Mouse (Mus musculus) neural tube, embryonic 11.5 days (tissue): Measurements from ENCODE around the gene Olfr986. TPM values are rescaled to one million over a fixed set of nuclear protein-coding genes. Genes with fewer than 3 reads are reported as not detected.
"Not testable (repeated sequence)": the region's sequence is repeated elsewhere in the genome, so short reads cannot be mapped to it uniquely, and the experiment has no call there.

ENCODE experiments used
- ATAC-seq: fragments of 200-750 bp; cut with Nextera tagmentation; 2 replicates; pipeline ENCODE4 v1.8.0; 2017; ENCODE audit warnings: moderate number of reproducible peaks, mild to moderate bottlenecking, moderate TSS enrichment, moderate library complexity; ENCODE audit not compliant: insufficient read depth, low FRiP score, low TSS enrichment
- DNase-seq: peaks from one replicate; pipeline ENCODE4 v3.0.0-alpha.2; 2015; ENCODE audit warnings: low spot score
- H3K27ac ChIP-seq: fragments of 300-500 bp; sonication (generic); 2 replicates; pipeline ENCODE4 v1.5.1; 2014; ENCODE audit warnings: low read depth, mild to moderate bottlenecking, low read length
- H3K27me3 ChIP-seq: fragments of 300-500 bp; sonication (generic); 2 replicates; pipeline ENCODE4 v1.6.1; 2014; ENCODE audit warnings: mild to moderate bottlenecking, low read length, mixed read lengths; ENCODE audit not compliant: control insufficient read depth, insufficient read depth
- H3K36me3 ChIP-seq: fragments of 300-500 bp; sonication (generic); 2 replicates; pipeline ENCODE4 v1.6.1; 2014; ENCODE audit warnings: mild to moderate bottlenecking, low read length, moderate library complexity, mixed read lengths; ENCODE audit not compliant: control insufficient read depth, insufficient read depth
- H3K4me1 ChIP-seq: fragments of 300-500 bp; sonication (generic); 2 replicates; pipeline ENCODE4 v1.6.1; 2014; ENCODE audit warnings: low read length, mixed read lengths; ENCODE audit not compliant: control insufficient read depth, insufficient read depth
- H3K4me2 ChIP-seq: fragments of 300-500 bp; sonication (generic); 2 replicates; pipeline ENCODE4 v1.6.1; 2014; ENCODE audit warnings: low read depth, mild to moderate bottlenecking, moderate library complexity
- H3K4me3 ChIP-seq: fragments of 300-500 bp; sonication (generic); 2 replicates; pipeline ENCODE4 v1.5.1; 2014; ENCODE audit warnings: low read depth, low read length
- H3K9ac ChIP-seq: fragments of 300-500 bp; sonication (generic); 2 replicates; pipeline ENCODE4 v1.6.1; 2014; ENCODE audit warnings: mild to moderate bottlenecking, low read length
- H3K9me3 ChIP-seq: fragments of 300-500 bp; sonication (generic); 2 replicates; pipeline ENCODE4 v1.6.1; 2016; ENCODE audit warnings: low read length; ENCODE audit not compliant: control insufficient read depth
- WGBS: fragments of 180-500 bp; shearing (Covaris S2); extraction: QIAGEN DNeasy Blood & Tissue Kit; methylation state at CpG from one replicate; pipeline ENCODE4 v1.1.7; 2014; 5-methylcytosine and 5-hydroxymethylcytosine counted together
- polyA plus RNA-seq: library from polyadenylated mRNA; unstranded; fragments of >200 nt; fragmentation: Nextera tagmentation; extraction: Ambion mirVana; gene quantifications from 2 replicates; pipeline ENCODE4 v1.2.1, GENCODE M21; 2014

Gene Olfr986
- not detected in 2 replicates for polyA plus RNA-seq

GRCm38 (mm10) chr9:40180620-40181019 lies at the start of gene Olfr986:
Olfr986 (plus strand) TSS chr9:40180920.
- H3K27ac ChIP-seq: no peak within 1 kb of the TSS
- ATAC-seq (no peak), DNase-seq (no peak)
- no peaks in the 10 kb centered on the region for H3K27me3 ChIP-seq
- no peak within 1 kb of the TSS for H3K4me2 ChIP-seq
- H3K4me1 ChIP-seq: no peaks in the 10 kb centered on the region
- no peak within 1 kb of the TSS for H3K4me3 ChIP-seq
- H3K36me3 ChIP-seq: no peaks in the 10 kb centered on the region
- WGBS: 84% methylated on average over 5 of the region's 5 CpGs
- no peak within 1 kb of the TSS for H3K9ac ChIP-seq
- H3K9me3 ChIP-seq: no peaks in the 10 kb centered on the region

DNA sequence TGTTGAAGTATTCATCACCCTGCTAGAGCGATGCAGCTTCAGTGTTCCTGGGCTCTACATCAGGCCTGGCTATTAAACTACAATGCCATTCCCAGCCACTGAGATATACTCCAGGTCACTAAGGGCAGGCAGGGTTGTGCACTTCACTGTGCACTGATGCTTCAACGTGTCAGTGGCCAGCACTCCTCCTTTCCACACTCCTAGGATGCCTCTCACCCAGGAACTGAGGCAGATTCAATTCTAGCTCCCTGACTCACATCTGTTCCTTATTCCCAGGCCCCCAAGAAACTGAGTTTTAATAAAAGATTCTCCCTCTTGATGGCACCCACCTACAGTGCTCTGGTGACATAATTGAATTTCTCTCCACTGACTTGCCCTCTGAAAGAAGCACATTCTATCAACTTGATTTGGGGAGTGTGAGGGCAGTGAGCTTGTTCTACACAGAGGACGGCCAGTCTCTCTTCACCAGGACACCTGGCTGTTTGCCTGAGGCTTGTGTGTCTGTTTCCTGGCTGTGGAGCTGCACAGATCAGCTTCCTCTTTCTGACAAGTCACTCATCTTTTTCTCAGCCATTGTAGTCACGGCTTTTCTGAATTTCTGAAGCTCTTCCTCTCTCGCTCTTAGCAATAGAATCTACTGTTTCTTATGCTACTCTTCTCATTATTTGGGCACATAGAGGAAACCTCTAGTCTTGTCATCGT lies 43.6 kb upstream of the Olfr986 start:
- H3K4me3 ChIP-seq: no peak overlapping the region
- WGBS: 84% methylated on average over 6 of the region's 6 CpGs
- no peaks in the 10 kb centered on the region for H3K36me3 ChIP-seq
- H3K27me3 ChIP-seq: no peaks in the 10 kb centered on the region
- H3K27ac ChIP-seq: no peak overlapping the region
- H3K9me3 ChIP-seq: no peaks in the 10 kb centered on the region
- no peaks in the 10 kb centered on the region for H3K4me1 ChIP-seq
- no peak overlapping the region for H3K9ac ChIP-seq
- ATAC-seq (no peak), DNase-seq (no peak)
- H3K4me2 ChIP-seq: no peak overlapping the region

- H3K27me3 ChIP-seq: no peaks in the 10 kb centered on the region
- no peak overlapping the region for H3K4me2 ChIP-seq
- H3K4me3 ChIP-seq: no peak overlapping the region
- no peak overlapping the region for H3K27ac ChIP-seq
- DNase-seq (no peak), ATAC-seq (no peak)
- H3K9me3 ChIP-seq: no peaks in the 10 kb centered on the region
- H3K36me3 ChIP-seq: no peaks in the 10 kb centered on the region
- no peak overlapping the region for H3K9ac ChIP-seq
- H3K4me1 ChIP-seq: no peaks in the 10 kb centered on the region
- WGBS: 71% methylated on average over 4 of the region's 4 CpGs
Measured at GRCm38 (mm10) chr9:40139484-40139883, 41.2 kb upstream of the Olfr986 start.

GRCm38 (mm10) chr9:40141544-40141943 lies 39.2 kb upstream of the Olfr986 start:
- Histone ChIP-seq H3K9me3 (no peaks in the 10 kb centered on the region), H3K27ac (no peak overlapping the region), H3K4me2 (no peak overlapping the region), H3K4me1 (no peaks in the 10 kb centered on the region), H3K9ac (no peak overlapping the region), H3K27me3 (no peaks in the 10 kb centered on the region), H3K36me3 (no peaks in the 10 kb centered on the region), H3K4me3 (no peak overlapping the region)
- ATAC-seq: no peak
- DNase-seq: no peak
- 60% methylated on average over 1 of the region's 1 CpGs for whole genome bisulfite sequencing

DNA sequence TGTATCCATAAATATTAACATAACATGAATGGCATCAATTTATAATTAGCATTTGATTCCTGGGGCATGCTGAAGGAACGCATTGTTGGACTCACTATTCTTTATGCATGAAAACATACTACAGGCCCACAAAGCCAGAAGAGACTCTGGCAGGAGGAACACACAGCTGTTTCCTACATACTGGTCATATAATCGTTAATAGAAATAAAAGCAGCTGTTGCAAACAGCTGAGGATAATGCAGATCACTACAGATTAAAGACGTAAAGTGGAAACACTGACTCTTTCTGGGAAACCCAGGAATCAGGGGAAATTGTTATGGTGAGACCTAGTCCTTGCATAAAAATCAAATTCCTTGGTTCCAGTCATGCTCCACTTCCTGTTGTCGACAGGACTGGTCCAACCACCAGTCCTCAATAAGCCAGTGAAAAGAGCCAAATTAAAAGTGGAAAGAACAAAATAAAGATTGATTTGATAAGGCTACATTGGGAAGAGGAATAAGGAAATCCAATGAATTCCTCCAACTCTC lies 25.5 kb upstream of the Olfr986 start:
- no peak overlapping the region for H3K4me2 ChIP-seq
- 74% methylated on average over 4 of the region's 4 CpGs for WGBS
- H3K36me3 ChIP-seq: no peaks in the 10 kb centered on the region
- no peaks in the 10 kb centered on the region for H3K4me1 ChIP-seq
- no peaks in the 10 kb centered on the region for H3K9me3 ChIP-seq
- no peaks in the 10 kb centered on the region for H3K27me3 ChIP-seq
- H3K9ac ChIP-seq: no peak overlapping the region
- DNase-seq (no peak), ATAC-seq (no peak)
- no peak overlapping the region for H3K27ac ChIP-seq
- no peak overlapping the region for H3K4me3 ChIP-seq

DNA sequence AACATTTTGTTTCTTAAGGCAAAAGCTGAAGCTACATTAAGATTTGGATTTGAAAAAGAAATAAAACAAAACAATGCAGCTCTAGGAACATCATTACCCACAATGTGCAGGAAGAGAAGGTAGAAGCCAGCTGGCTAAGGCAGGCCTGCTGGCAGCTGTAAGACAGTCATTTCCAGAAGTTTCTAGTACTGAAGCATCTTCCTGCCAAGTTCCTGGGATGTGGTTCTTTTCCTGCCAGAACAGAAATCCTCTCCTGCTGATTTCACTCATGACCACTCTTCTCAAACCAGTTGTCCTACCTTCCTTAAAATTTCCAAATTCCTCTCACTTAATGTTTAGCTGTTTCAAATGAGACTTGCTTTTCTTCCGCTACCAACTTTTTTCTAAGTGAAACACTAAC lies 14.3 kb upstream of the Olfr986 start:
- ATAC-seq: no peak
- H3K4me2 ChIP-seq: no peak overlapping the region

DNA sequence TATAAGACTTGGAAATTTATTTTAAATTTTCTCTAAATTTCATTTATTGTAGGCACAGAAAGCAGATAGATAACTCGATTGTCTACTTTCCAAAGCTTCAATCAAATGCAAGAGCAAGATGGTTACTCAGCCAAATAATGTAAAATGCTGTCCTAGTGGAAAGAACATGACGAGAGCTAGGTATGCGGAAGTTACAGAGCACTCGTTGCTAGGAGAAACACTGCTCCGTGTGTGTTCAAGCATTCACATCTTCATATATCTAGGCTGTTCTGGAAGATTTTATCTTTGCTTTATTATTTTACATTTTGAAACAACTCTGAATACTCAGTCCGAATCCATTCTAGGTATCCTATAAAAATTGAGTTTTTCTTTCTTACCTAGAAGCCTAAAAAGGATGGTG lies 3.7 kb upstream of the Olfr986 start:
- Histone ChIP-seq H3K4me3 (no peak overlapping the region), H3K9me3 (no peaks in the 10 kb centered on the region), H3K4me1 (no peaks in the 10 kb centered on the region), H3K36me3 (no peaks in the 10 kb centered on the region), H3K27ac (no peak overlapping the region), H3K27me3 (no peaks in the 10 kb centered on the region), H3K9ac (no peak overlapping the region), H3K4me2 (no peak overlapping the region)
- ATAC-seq (no peak), DNase-seq (no peak)
- 89% methylated on average over 6 of the region's 6 CpGs for WGBS

More for the DNA sequence above, 14.3 kb upstream of the Olfr986 start:
- Histone ChIP-seq H3K4me1 (no peaks in the 10 kb centered on the region), H3K4me3 (no peak overlapping the region), H3K9ac (no peak overlapping the region), H3K27ac (no peak overlapping the region), H3K27me3 (no peaks in the 10 kb centered on the region), H3K9me3 (no peaks in the 10 kb centered on the region), H3K36me3 (no peaks in the 10 kb centered on the region)
- WGBS: 90% methylated on average over 1 of the region's 1 CpGs
- no peak for DNase-seq

DNA sequence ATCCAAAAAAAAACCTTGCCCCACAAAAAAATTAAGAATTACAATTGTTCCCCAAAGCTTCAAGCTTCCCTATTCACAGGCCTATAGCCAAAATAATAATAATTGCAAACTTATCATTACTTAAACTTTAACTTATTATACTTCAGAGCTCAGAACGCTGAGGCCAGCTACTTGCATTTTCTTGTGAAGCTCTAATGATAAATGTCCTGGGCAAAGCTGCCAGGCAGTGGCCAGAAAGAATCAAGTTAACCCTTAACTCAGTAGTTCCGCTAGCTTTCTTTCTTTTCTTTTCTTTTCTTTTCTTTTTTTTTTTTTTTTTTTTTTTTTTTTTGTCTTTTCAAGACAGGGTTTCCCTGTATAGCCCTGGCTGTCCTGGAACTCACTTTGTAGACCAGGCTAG lies 4.4 kb downstream of the Olfr986 start:
- H3K4me2 ChIP-seq, H3K27me3 ChIP-seq, ATAC-seq, DNase-seq, H3K36me3 ChIP-seq, H3K9me3 ChIP-seq, H3K9ac ChIP-seq, H3K4me1 ChIP-seq, H3K27ac ChIP-seq, H3K4me3 ChIP-seq: not testable (repeated sequence)
- WGBS: 70% methylated on average over 2 of the region's 2 CpGs
